Mouse (Mus musculus) embryonic fibroblast, embryonic 13.5 days (primary cell): ENCODE results near the gene Igfbp6.

Experiments
- CTCF ChIP-seq: IDR thresholded peaks from 2 replicates; pipeline ENCODE4 v1.5.1; 2011; ENCODE audit warnings: mild to moderate bottlenecking, control low read depth, low read length, moderate library complexity, borderline replicate concordance; ENCODE audit not compliant: insufficient read depth
- POLR2A ChIP-seq: IDR thresholded peaks from 2 replicates; pipeline ENCODE4 v1.6.1; 2011; ENCODE audit warnings: low read depth, mild to moderate bottlenecking, control low read depth, low read length, moderate library complexity

GRCm38 (mm10) chr15:102144274-102144711, at the start of gene Igfbp6:
- no peak; the same call in 1 of the 2 replicates for TF ChIP-seq POLR2A
- no peak for TF ChIP-seq CTCF
